Mouse (Mus musculus) ES-E14 (cell line): ENCODE measurements around the gene Ewsr1. TPM values are rescaled to one million over a fixed set of nuclear protein-coding genes. Genes with fewer than 3 reads are reported as not detected.

Experiments used
- DNase-seq: peaks from one replicate; pipeline ENCODE4 v3.0.0-alpha.2; 2013; ENCODE audit warnings: low read depth, low spot score
- H3K27ac ChIP-seq: 2 replicates; pipeline ENCODE4 v1.5.1; 2012; ENCODE audit warnings: low read depth, mild to moderate bottlenecking, low read length, moderate library complexity, mixed read lengths; ENCODE audit not compliant: poor library complexity, insufficient read depth, severe bottlenecking
- H3K36me3 ChIP-seq: 2 replicates; pipeline ENCODE4 v1.6.1; 2012; ENCODE audit warnings: mild to moderate bottlenecking, low read length, moderate library complexity, mixed read lengths; ENCODE audit not compliant: control insufficient read depth, poor library complexity, insufficient read depth, severe bottlenecking
- H3K4me1 ChIP-seq, 2 experiments: fragments of 150-350 bp in 1 of 2; sonication (generic) in 1 of 2; 2 replicates each; pipeline ENCODE4 v1.6.1; 2012; ENCODE audit warnings: low read length in 2 of 2, mild to moderate bottlenecking in 1 of 2, mixed read lengths in 1 of 2; ENCODE audit not compliant: control insufficient read depth in 2 of 2, insufficient read depth in 2 of 2, poor library complexity in 1 of 2
- H3K4me3 ChIP-seq, 2 experiments: fragments of 150-350 bp in 1 of 2; sonication (generic) in 1 of 2; 2 replicates each; pipeline ENCODE4 v1.5.1; 2012; ENCODE audit warnings: low read length in 2 of 2, low read depth in 1 of 2, mild to moderate bottlenecking in 1 of 2, mixed read lengths in 1 of 2; ENCODE audit not compliant: insufficient read depth in 1 of 2, poor library complexity in 1 of 2, severe bottlenecking in 1 of 2
- H3K9ac ChIP-seq: 2 replicates; pipeline ENCODE4 v1.6.1; 2012; ENCODE audit warnings: low read depth, mild to moderate bottlenecking, low read length, mixed read lengths; ENCODE audit not compliant: poor library complexity, insufficient read depth, severe bottlenecking
- H3K9me3 ChIP-seq: fragments of 150-350 bp; sonication (generic); 2 replicates; pipeline ENCODE4 v1.6.1; 2012; ENCODE audit warnings: low read depth, mild to moderate bottlenecking, low read length; ENCODE audit not compliant: control insufficient read depth, insufficient read depth
- CHD2 ChIP-seq: IDR thresholded peaks from 2 replicates; pipeline ENCODE4 v1.6.1; 2014; ENCODE audit warnings: mild to moderate bottlenecking, low read depth, low read length, inconsistent platforms
- HCFC1 ChIP-seq: IDR thresholded peaks from 2 replicates; pipeline ENCODE4 v1.6.1; 2012; ENCODE audit warnings: low read length, inconsistent platforms, borderline replicate concordance; ENCODE audit not compliant: insufficient read depth
- MAFK ChIP-seq: IDR thresholded peaks from 2 replicates; pipeline ENCODE4 v1.6.1; 2014; ENCODE audit warnings: mild to moderate bottlenecking, low read depth, low read length, inconsistent platforms; ENCODE audit not compliant: insufficient read depth
- ZC3H11A ChIP-seq: IDR thresholded peaks from 2 replicates; pipeline ENCODE4 v1.6.1; 2012; ENCODE audit warnings: low read depth, mild to moderate bottlenecking, inconsistent platforms, low read length, borderline replicate concordance
- ZNF384 ChIP-seq: IDR thresholded peaks from 2 replicates; pipeline ENCODE4 v1.6.1; 2012; ENCODE audit warnings: low read depth, low read length, inconsistent platforms
- in situ Hi-C, 2 experiments: fragments of 600-800 bp; cut with MboI; formaldehyde crosslinking; loops; one replicate each; pipeline ENCODE4 v1.15.1; 2025; ENCODE audit warnings: low sequenced_read_pairs in 2 of 2, inconsistent platforms in 1 of 2; ENCODE audit not compliant: unreplicated experiment in 2 of 2
- total RNA-seq: library from RNA; depleted of rRNA; stranded (reverse); fragments of 300-350 nt; gene quantifications from 2 replicates; pipeline ENCODE4 v1.2.3, GENCODE M21; 2012

The Ewsr1 gene
- total RNA-seq, 1 experiment: 396 TPM

GRCm38 (mm10) chr11:5130111-5130665 lies 31.1 kb upstream of the Ewsr1 start:
- H3K9me3 ChIP-seq: no peaks in the 10 kb centered on the region
- TF ChIP-seq MAFK (no peak), CHD2 (no peak), ZNF384 (no peak), HCFC1 (no peak), ZC3H11A (no peak)
- DNase-seq: peak; percentile 45
- in situ Hi-C loops: no loop called here
- H3K4me1 ChIP-seq: peaks cover 7 to 25% of the 10 kb centered on the region in 2 experiments
- H3K4me3 ChIP-seq: no peak overlapping the region
- H3K9ac ChIP-seq: no peak overlapping the region
- no peaks in the 10 kb centered on the region for H3K36me3 ChIP-seq
- H3K27ac ChIP-seq: no peak overlapping the region

- no peak overlapping the region for H3K27ac ChIP-seq
- H3K4me3 ChIP-seq: no peak overlapping the region
- in situ Hi-C loops: no loop called here
- peaks cover 7 to 25% of the 10 kb centered on the region in 2 experiments for H3K4me1 ChIP-seq
- DNase-seq: no peak
- no peaks in the 10 kb centered on the region for H3K9me3 ChIP-seq
- TF ChIP-seq ZC3H11A (no peak), ZNF384 (no peak), HCFC1 (no peak), CHD2 (no peak), MAFK (no peak)
- no peak overlapping the region for H3K9ac ChIP-seq
- H3K36me3 ChIP-seq: no peaks in the 10 kb centered on the region
These were observed 30.0 kb upstream of the Ewsr1 start for GRCm38 (mm10) chr11:5129035-5129480.

GRCm38 (mm10) chr11:5125713-5126112 lies 26.6 kb upstream of the Ewsr1 start:
- Histone ChIP-seq H3K9me3 (no peaks in the 10 kb centered on the region), H3K9ac (no peak overlapping the region), H3K27ac (no peak overlapping the region), H3K36me3 (no peaks in the 10 kb centered on the region), H3K4me3 (no peak overlapping the region), H3K4me1 (peaks cover 4 to 16% of the 10 kb centered on the region in 2 experiments; a peak in 3 of 4 replicates)
- no peak for TF ChIP-seq ZNF384
- no peak for TF ChIP-seq ZC3H11A
- TF ChIP-seq HCFC1: no peak
- no peak for TF ChIP-seq CHD2
- TF ChIP-seq MAFK: no peak
- no peak for DNase-seq
- in situ Hi-C loops: no loop called here

- H3K9ac ChIP-seq: no peak overlapping the region
- H3K36me3 ChIP-seq: no peaks in the 10 kb centered on the region; the same call in 1 of the 2 replicates
- H3K4me1 ChIP-seq: no peaks in the 10 kb centered on the region
- DNase-seq: peak; percentile 93
- H3K27ac ChIP-seq: no peak overlapping the region
- TF ChIP-seq HCFC1 (0 out of 2 replicates have a peak, but pooled peaks have one; percentile 63), ZNF384 (peak; percentile 53; the same call in 1 of the 2 replicates), CHD2 (no peak), ZC3H11A (peak; percentile 97)
- in situ Hi-C loops: no loop called here
- no peaks in the 10 kb centered on the region for H3K9me3 ChIP-seq
- H3K4me3 ChIP-seq: no peak overlapping the region
These were observed 16.0 kb upstream of the Ewsr1 start for GRCm38 (mm10) chr11:5114931-5115581.

GRCm38 (mm10) chr11:5113645-5114044 lies 14.6 kb upstream of the Ewsr1 start:
- in situ Hi-C loops: no loop called here
- TF ChIP-seq HCFC1: no peak
- TF ChIP-seq ZC3H11A: no peak
- TF ChIP-seq MAFK: no peak
- TF ChIP-seq ZNF384: no peak
- no peak for TF ChIP-seq CHD2
- H3K27ac ChIP-seq: no peak overlapping the region
- H3K36me3 ChIP-seq: no peaks in the 10 kb centered on the region
- no peaks in the 10 kb centered on the region for H3K9me3 ChIP-seq
- DNase-seq: no peak
- no peaks in the 10 kb centered on the region for H3K4me1 ChIP-seq
- no peak overlapping the region for H3K4me3 ChIP-seq
- no peak overlapping the region for H3K9ac ChIP-seq
